Mouse (Mus musculus) erythroblast, embryonic 14.5 days (primary cell): ENCODE results near the gene A2m.

Source experiments
- GATA1 ChIP-seq: IDR thresholded peaks from 2 replicates; pipeline ENCODE4 v1.6.1; 2012; ENCODE audit warnings: low read length, inconsistent platforms, mixed read lengths
- TAL1 ChIP-seq: IDR thresholded peaks from 3 replicates; pipeline ENCODE4 v1.6.1; 2012; ENCODE audit warnings: low read length, inconsistent platforms, mixed read lengths

- no peak for TF ChIP-seq TAL1
- no peak for TF ChIP-seq GATA1
Observed at GRCm38 (mm10) chr6:121611796-121612195, 23.4 kb upstream of the A2m start.
